8 mouse cellular contexts compared by ENCODE assay signal in genomic region chr19:22905066-22905482, GRCm38 (mm10).
DNase-seq lines count a peak whose midpoint lies in the region; ATAC-seq and TF ChIP-seq lines count a peak whose summit lies in the region.

No protein-coding gene starts in this region.

- WGBS in hindbrain, postnatal 0 days: 30% methylated on average over 11 of the region's 11 CpGs

- H3K9ac ChIP-seq in hindbrain, postnatal 0 days (replicated peaks; ENCODE audit: low read length): no peak overlapping the region

- no peaks in the 10 kb centered on the region for H3K9me3 ChIP-seq in hindbrain, postnatal 0 days (ENCODE audit: low read length)

- peak; percentile 92 for ATAC-seq in hindbrain, postnatal 0 days

- H3K36me3 ChIP-seq in hindbrain, postnatal 0 days (ENCODE audit: insufficient read depth, low read length): no peaks in the 10 kb centered on the region

- TF ChIP-seq CTCF in hindbrain, postnatal 0 days (IDR thresholded peaks at IDR 0.05; ENCODE audit: low read depth): no peak

- peak overlapping the region; percentile 43 for H3K4me2 ChIP-seq in hindbrain, postnatal 0 days (ENCODE audit: low read depth, low read length)

- peak overlapping the region; percentile 81 for H3K27ac ChIP-seq in hindbrain, postnatal 0 days

- H3K4me1 ChIP-seq in hindbrain, postnatal 0 days (ENCODE audit: insufficient read depth, low read length): no peaks in the 10 kb centered on the region; the same call in 1 of the 2 replicates

- H3K4me3 ChIP-seq in hindbrain, postnatal 0 days (ENCODE audit: low read length): 0 out of 2 replicates have a peak overlapping the region, but pooled peaks have one; percentile 1

- DNase-seq in retina, postnatal 1 day: peak; percentile 58
- no peak for DNase-seq in retina, embryonic 14.5 days (ENCODE audit: low spot score)
- peak; percentile 41 to 46 for DNase-seq in frontal cortex, postnatal 10 days (ENCODE audit: low spot score in 2 of 2)
- peak; percentile 86 for DNase-seq in hindbrain, postnatal 0 days (ENCODE audit: low spot score)
- peak; percentile 19 for DNase-seq in retina, postnatal 7 days (ENCODE audit: low read depth, low spot score)
- DNase-seq in kidney, adult 8-10 months: no peak
- DNase-seq in urinary bladder, postnatal 25 days (ENCODE audit: low spot score): no peak
- DNase-seq in spleen, postnatal 4 days (ENCODE audit: low spot score in 2 of 2): no peak

- no peaks in the 10 kb centered on the region for H3K27me3 ChIP-seq in hindbrain, postnatal 0 days (ENCODE audit: insufficient read depth, low read length)

Comparison
In these comparisons a context has a peak if more than half of its experiments do, and no peak if none do; other contexts are left out.
1. DNase-seq: peak in retina, postnatal 1 day (single experiment), frontal cortex, postnatal 10 days (2 of 2), hindbrain, postnatal 0 days (single experiment) and retina, postnatal 7 days (single experiment); none in retina, embryonic 14.5 days (single experiment), kidney, adult 8-10 months (0 of 2), urinary bladder, postnatal 25 days (single experiment) and spleen, postnatal 4 days (0 of 2).